Mouse (Mus musculus) monocyte, adult 5-6 weeks (primary cell): Measurements from ENCODE around the gene Slc31a2. TPM values are rescaled to one million over a fixed set of nuclear protein-coding genes. Genes with fewer than 3 reads are reported as not detected.

Experiments
- ATAC-seq: fragments of 153-309, 156-312 bp; replicated peaks from 2 replicates; pipeline ENCODE4 v1.8.0; 2017; ENCODE audit warnings: mild to moderate bottlenecking; ENCODE audit not compliant: low TSS enrichment, insufficient number of reproducible peaks, severe bottlenecking, poor library complexity, low FRiP score
- total RNA-seq: library from RNA; stranded (forward); fragments of 200-1000, 200-491, 200-594 nt; gene quantifications from 3 replicates; pipeline ENCODE4 v1.2.3, GENCODE M21; 2017

Slc31a2 gene
- total RNA-seq, 1 experiment from 2014 or later = 21.7 TPM

DNA sequence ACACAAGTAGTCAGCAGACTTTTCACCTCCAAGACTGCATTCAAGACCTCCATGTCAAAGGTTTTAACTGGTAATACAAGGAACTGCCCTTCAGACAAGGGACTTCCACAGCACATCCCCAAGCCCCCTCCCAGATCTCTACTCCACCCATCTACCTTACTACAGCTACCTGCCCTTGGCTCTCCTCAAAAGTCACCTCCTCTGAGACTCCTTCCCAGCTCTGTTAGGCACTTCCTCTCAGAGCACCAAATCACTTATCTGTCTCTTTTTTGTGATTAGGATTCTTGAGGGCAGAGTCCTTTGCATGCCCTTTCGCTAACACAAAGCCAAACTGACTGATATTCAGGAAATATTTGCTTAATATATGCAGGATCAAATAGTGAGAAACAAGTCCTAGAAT, 43.9 kb downstream of the Slc31a2 start:
- ATAC-seq = no peak

DNA sequence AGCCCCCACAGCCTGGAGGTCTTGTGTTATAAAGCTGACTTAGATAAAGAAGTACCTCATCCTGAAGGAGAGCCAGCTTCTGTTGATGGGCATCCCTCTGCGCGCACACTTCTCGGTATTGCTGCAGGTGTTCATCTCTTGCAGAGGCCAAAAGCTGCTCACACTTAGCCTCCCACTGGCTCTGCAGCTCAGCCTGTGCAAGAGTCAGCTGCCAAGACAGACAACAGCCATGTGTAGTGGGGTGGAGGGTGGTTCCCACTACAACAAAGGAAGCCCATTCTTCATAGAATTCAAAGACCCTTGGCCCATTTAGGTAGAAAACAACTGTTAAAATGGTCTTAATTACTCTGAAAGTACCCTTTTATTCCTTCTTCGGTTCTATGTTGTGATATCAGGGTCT, 44.5 kb downstream of the Slc31a2 start:
- no peak for ATAC-seq

- no peak for ATAC-seq
These were observed 46.0 kb downstream of the Slc31a2 start for GRCm38 (mm10) chr4:62308406-62308805.

DNA sequence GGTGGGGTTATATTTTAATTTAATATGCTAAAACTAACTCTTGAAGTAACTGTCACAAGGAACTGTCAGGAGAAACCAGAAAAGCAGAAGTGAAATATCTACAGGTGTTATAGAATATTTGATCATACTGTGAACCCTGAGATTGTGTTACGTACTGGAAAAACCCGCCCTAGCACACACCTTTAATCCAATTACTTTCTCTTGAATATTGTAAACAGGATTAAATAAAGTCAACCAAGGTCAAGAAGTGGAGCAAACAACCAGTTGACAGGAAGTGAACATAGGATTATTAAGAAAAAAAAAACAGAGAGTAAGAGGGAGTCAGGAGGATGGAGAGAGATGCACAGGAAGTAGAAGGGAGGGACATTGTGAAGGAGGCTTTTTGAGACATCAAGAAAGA, 50.5 kb downstream of the Slc31a2 start:
- ATAC-seq = no peak

GRCm38 (mm10) chr4:62313641-62314211, 51.4 kb downstream of the Slc31a2 start:
- no peak for ATAC-seq

- ATAC-seq = no peak
These were observed 52.2 kb downstream of the Slc31a2 start for GRCm38 (mm10) chr4:62314516-62314915.

DNA sequence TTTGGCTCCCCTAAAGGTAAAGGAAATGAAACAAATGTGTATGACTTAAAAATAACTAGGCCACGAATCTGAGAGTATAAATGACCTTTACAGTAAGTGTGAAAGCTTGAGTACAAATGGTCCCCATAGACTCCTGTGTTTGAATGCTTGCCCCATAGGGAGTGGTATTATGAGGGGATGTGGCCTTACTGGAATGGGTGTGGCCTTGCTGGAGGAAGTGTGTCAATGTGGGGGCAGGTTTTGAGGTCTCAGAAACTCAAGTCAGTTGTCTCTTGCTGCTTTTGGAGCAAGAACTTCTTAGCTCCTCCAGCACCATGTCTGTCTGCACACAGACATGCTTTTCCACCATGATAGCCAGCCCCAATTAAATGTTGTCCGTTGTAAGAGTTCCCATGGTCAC, 54.1 kb downstream of the Slc31a2 start:
- ATAC-seq = no peak

DNA sequence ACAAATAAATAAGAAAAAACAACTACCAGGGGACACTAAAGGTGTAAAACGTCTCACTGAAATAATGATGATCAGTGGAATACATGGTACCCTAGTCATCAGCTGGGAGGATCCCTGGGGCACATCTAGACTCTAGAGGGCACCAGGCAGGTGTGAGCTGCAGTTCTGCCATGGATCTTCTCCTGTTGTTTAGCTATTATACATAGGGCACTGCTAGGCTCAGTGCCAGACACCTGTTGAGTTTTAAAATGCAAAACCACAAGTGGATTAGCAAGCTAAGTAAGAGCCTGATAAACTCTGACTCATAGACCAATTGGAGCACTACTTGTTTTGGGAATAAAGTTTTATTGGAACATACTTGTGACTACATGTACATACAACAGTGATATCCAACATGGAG, 55.9 kb downstream of the Slc31a2 start:
- ATAC-seq = no peak

DNA sequence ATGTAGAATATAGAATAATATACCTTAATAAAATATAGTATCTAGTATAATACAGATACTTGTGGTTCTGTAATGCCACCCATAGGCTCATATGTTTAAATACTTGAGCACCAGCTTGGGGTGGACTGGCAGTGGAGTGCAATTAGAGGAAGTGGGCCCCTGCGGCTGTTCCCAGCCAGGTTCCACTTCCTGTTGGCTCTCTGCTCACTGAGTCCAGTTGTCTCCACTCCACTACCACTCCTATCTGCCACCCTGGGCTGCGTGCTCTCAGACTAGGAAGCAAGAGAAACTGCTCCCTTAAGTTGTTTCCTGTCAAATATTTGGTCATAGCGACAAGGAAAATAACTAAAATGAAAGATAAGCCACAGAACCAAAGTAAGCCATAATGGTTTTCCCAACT, 60.3 kb downstream of the Slc31a2 start:
- peak; percentile 94 for ATAC-seq

DNA sequence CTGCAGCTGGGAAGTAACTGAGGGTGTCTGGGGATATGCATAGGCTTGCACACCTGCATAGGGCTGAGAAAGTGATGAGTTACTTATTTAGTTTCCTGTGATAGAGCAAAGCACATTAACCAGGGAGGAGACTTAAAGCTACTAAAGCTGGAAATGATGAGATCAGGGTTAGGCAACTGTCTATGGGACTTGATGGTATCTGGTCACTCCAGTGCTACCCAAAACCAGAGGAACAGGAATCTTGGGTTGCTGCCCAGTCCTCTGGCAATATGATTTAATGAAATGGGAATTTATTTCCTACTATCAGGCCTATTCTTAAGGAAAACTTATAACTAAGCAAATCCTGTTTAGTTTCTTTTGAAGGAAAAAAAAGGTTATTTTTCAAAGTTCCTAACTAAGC, 63.7 kb downstream of the Slc31a2 start:
- no peak for ATAC-seq

- no peak for ATAC-seq
These were observed 66.7 kb downstream of the Slc31a2 start for GRCm38 (mm10) chr4:62328941-62329660.

DNA sequence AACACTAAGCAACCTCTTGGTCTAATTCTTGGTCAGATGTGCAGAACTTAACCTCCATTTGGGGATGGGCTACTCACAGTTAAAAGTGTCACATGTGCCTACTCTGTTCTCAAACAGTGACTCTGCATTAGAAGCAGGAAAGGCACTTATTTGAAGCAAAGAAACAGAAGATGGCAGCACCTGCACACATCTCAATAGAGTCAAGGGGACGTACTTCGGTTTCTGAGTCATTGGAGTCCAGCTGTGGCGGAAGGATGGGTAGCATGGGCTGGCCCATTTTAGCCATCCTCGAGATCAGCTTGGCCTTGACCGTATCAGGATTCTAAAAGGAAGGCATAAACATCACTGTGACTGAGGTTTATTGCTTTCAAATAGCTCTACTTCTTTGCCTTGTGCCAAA, 69.6 kb downstream of the Slc31a2 start:
- no peak for ATAC-seq

DNA sequence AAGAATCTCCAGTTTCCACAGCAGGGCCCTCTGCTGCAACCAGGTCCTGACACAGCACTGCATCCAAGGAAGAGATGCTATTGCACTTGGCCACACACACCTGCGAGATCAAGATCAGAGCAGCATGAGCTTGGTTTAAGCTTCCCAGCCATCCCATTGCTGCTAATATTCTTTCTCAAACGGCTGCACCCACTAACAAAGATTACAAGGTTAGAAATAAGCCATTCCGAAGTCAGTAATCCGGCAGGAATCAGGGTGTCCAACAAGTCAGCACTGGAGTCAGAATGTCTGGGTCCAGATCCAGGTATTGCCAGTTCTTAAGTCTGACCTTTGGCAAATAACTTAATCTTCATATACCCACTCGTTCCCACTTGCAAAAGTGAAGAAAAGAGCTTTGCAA, 76.2 kb downstream of the Slc31a2 start:
- ATAC-seq = no peak

DNA sequence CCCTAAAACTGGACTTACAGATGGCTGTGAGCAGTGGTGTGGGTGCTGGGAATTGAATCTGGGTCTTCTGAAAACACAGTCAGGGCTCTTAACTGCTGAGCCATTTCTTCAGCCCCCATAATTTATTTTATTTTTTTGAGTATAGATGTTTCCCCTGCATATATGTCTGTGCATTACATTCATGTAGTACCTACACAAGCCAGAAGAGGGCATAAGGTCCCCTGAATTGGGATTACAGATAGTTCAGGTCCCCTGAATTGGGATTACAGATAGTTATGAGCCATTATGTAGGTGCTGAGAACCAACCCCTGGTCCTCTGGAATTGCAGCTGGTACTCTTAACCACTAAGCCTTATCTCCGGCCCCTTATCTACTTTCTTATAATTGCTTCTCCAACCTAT, 81.6 kb downstream of the Slc31a2 start:
- 0 out of 2 replicates have a peak, but pooled peaks have one; percentile 43 for ATAC-seq

DNA sequence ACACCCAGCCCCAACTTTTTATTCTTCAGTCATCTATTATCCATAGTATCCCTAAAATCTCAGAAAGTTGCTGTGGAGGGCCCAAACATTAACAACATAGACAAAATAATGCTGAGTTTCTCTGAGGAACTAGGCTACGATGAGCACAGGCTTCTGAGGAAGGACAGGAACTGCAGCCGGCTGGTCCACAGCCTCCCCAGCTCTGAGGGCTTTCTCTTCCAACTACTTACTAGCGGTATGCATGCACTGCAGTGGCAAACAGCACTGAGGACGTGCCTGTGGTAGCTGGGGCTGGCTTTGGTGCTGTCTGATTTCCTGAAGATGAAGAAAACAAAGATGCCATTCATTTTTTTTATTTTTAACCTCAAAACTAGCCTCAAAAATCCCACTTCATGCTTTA, 83.5 kb downstream of the Slc31a2 start:
- no peak for ATAC-seq

- ATAC-seq = no peak
These were observed 85.4 kb downstream of the Slc31a2 start for GRCm38 (mm10) chr4:62347605-62348328.
